8 mouse cellular contexts compared by ENCODE assay signal in the genomic region with DNA sequence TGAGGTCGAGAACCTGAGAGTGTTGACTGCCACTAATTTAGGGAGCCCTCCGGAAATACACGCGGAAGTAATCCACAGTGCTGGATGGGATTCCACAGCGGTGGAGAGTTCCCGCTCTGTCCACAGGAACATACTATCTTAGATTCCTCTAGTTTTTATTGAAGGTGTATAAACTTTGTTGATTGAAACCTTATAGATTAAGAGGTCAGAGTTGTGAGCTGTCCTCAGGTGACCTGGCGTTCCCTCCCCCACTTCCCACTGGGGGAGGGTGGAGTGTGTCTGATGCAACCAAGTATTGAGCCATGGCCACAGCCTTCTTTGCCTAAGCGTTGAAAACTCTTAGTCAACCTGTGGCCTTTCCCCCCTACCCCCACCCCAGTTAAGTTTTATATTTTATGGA. TPM values are rescaled to one million over a fixed set of nuclear protein-coding genes. Genes with fewer than 3 reads are reported as not detected.
DNase-seq lines count a peak whose midpoint lies in the region; ATAC-seq and TF ChIP-seq lines count a peak whose summit lies in the region.

No protein-coding gene starts in this region.

- DNase-seq in lung, adult 18-20 months: peak; percentile 68 to 80
- no peak for DNase-seq in lung, postnatal 25 days (ENCODE audit: low spot score)
- peak; percentile 52 for DNase-seq in lung, postnatal 10 days
- DNase-seq in yolk sac, embryonic 10.5 days (ENCODE audit: low spot score): peak; percentile 53
- no peak for DNase-seq in right cerebral cortex, postnatal 10 days (ENCODE audit: low spot score in 2 of 2)
- DNase-seq in ovary, postnatal 14 days (ENCODE audit: low spot score): no peak
- DNase-seq in heart, adult 8-10 months (ENCODE audit: low spot score): no peak

- H3K4me3 ChIP-seq in intestine, postnatal 0 days (ENCODE audit: low read depth, low read length): peak overlapping the region; percentile 82

- H3K27me3 ChIP-seq in intestine, postnatal 0 days (replicated peaks; ENCODE audit: control insufficient read depth, insufficient read depth, low read length): no peaks in the 10 kb centered on the region

- H3K9ac ChIP-seq in intestine, postnatal 0 days (ENCODE audit: low read depth, low read length): peak overlapping the region; percentile 96

- peak overlapping the region; percentile 100 for H3K27ac ChIP-seq in intestine, postnatal 0 days (ENCODE audit: low read depth, low read length)

- 46% methylated on average over 8 of the region's 8 CpGs for WGBS in intestine, postnatal 0 days

- peak; percentile 37 for ATAC-seq in intestine, postnatal 0 days

- no peaks in the 10 kb centered on the region for H3K9me3 ChIP-seq in intestine, postnatal 0 days (ENCODE audit: control insufficient read depth)

- no peak for TF ChIP-seq CTCF in intestine, postnatal 0 days (IDR thresholded peaks at IDR 0.05; ENCODE audit: low read depth)

- H3K36me3 ChIP-seq in intestine, postnatal 0 days (ENCODE audit: control insufficient read depth, insufficient read depth): no peaks in the 10 kb centered on the region

- 0 out of 2 replicates have a peak, but pooled peaks cover 5% of the 10 kb centered on the region for H3K4me1 ChIP-seq in intestine, postnatal 0 days (replicated peaks; ENCODE audit: control insufficient read depth, insufficient read depth, low read length)

- peak overlapping the region; percentile 95 for H3K4me2 ChIP-seq in intestine, postnatal 0 days (replicated peaks; ENCODE audit: low read depth)

RNA-seq across cellular contexts. Expression of gene Lrrc8d, which starts 2.1 kb away (rescaled TPM):
- polyA plus RNA-seq in intestine, postnatal 0 days (2015; fragmentation: Nextera tagmentation; extraction: Ambion mirVana): 14.5 and 15.3 TPM in 2 replicates
- 10 to 100 TPM in 1 of 4 experiments, 1 to 10 TPM in 3; 7.2 to 11.1 (median 9.0) TPM for total RNA-seq in heart, adult 8-10 months (2022)

Comparison
In these comparisons a context has a peak if more than half of its experiments do, and no peak if none do; other contexts are left out.
1. DNase-seq: peak in lung, adult 18-20 months (2 of 2), lung, postnatal 10 days (single experiment) and yolk sac, embryonic 10.5 days (single experiment); none in lung, postnatal 25 days (single experiment), right cerebral cortex, postnatal 10 days (0 of 2), ovary, postnatal 14 days (single experiment) and heart, adult 8-10 months (single experiment).